ENCODE assay signal across 10 mouse cellular contexts in the genomic region with DNA sequence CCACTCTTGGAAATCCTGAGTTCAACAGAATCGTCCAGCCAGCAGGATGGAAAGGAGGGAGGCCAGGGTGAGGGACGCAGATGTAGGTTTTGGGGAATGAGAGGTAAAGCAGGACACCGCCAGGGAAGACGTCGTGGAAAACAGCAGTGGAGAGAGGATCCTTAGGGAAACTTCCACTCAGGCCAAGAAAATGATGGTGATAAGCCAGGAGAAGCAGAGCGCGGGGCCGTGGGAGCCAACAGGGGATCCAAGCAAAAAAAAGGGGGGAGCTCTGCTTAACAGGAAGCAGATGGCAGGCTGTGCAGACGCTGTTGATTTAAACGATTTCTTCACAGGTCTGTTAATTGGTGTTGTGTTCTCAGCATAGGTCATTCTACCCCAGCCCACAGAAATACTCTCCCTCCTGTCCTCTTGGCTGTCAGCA. TPM values are rescaled to one million over a fixed set of nuclear protein-coding genes. Genes with fewer than 3 reads are reported as not detected.
A peak's percentile ranks its signal among the peaks of the same experiment; 100 is the strongest.
DNase-seq lines count a peak whose midpoint lies in the region; ATAC-seq lines count a peak whose summit lies in the region.
"Had no signal": no experiment of that assay in that cellular context is flagged by ENCODE, and none has a peak within 500 bp of the region (broad histone marks: within the 10 kb centered on the region; RNA-seq: fewer than 3 reads in every experiment).

No protein-coding gene starts in this region.

- peak; percentile 14 for DNase-seq in kidney, postnatal 10 days
- DNase-seq in kidney, postnatal 36 days = no peak
- peak; percentile 37 for DNase-seq in embryonic facial prominence, embryonic 10.5 days (ENCODE audit: low spot score)
- DNase-seq in frontal cortex, postnatal 14 days (ENCODE audit: low spot score in 2 of 2) = no peak
- no peak for DNase-seq in testis, postnatal 14 days (ENCODE audit: low spot score)
- DNase-seq: right cerebral cortex, adult 18-20 months had no signal

- H3K9ac ChIP-seq in forebrain, embryonic 15.5 days (replicated peaks) = no peak overlapping the region
- no peak overlapping the region; the same call in 1 of the 2 replicates for H3K9ac ChIP-seq in limb, embryonic 12.5 days (replicated peaks)

- H3K27me3 ChIP-seq in embryonic facial prominence, embryonic 10.5 days (replicated peaks; ENCODE audit: low read depth, poor library complexity, severe bottlenecking) = no peaks in the 10 kb centered on the region
- H3K27me3 ChIP-seq in forebrain, embryonic 15.5 days = no peaks in the 10 kb centered on the region
- H3K27me3 ChIP-seq in limb, embryonic 12.5 days = no peaks in the 10 kb centered on the region

- 50% methylated on average over 10 of the region's 10 CpGs for WGBS in embryonic facial prominence, embryonic 10.5 days
- WGBS in forebrain, embryonic 15.5 days = 42% methylated on average over 10 of the region's 10 CpGs
- 13% methylated on average over 10 of the region's 10 CpGs for WGBS in limb, embryonic 12.5 days

- no peaks in the 10 kb centered on the region for H3K9me3 ChIP-seq in embryonic facial prominence, embryonic 10.5 days
- no peaks in the 10 kb centered on the region for H3K9me3 ChIP-seq in forebrain, embryonic 15.5 days
- no peaks in the 10 kb centered on the region for H3K9me3 ChIP-seq in limb, embryonic 12.5 days
- H3K9me3 ChIP-seq: G1E had no signal

- H3K36me3 ChIP-seq in embryonic facial prominence, embryonic 10.5 days (replicated peaks) = peaks cover 23% of the 10 kb centered on the region
- peaks cover 13% of the 10 kb centered on the region for H3K36me3 ChIP-seq in forebrain, embryonic 15.5 days
- H3K36me3 ChIP-seq in limb, embryonic 12.5 days = peaks cover 16% of the 10 kb centered on the region

- ATAC-seq in forebrain, embryonic 15.5 days (replicated peaks) = peak; percentile 59
- ATAC-seq in limb, embryonic 12.5 days (ENCODE audit: insufficient number of reproducible peaks, insufficient read depth, low FRiP score, low TSS enrichment, low read depth) = peak; percentile 17; the same call in 1 of the 2 replicates

- peaks cover 44% of the 10 kb centered on the region for H3K4me1 ChIP-seq in embryonic facial prominence, embryonic 10.5 days
- peaks cover 28% of the 10 kb centered on the region for H3K4me1 ChIP-seq in forebrain, embryonic 15.5 days
- peaks cover 30% of the 10 kb centered on the region for H3K4me1 ChIP-seq in limb, embryonic 12.5 days (replicated peaks)

- peak overlapping the region; percentile 72 for H3K27ac ChIP-seq in embryonic facial prominence, embryonic 10.5 days (replicated peaks)
- peak overlapping the region; percentile 42; the same call in 1 of the 2 replicates for H3K27ac ChIP-seq in forebrain, embryonic 15.5 days (replicated peaks)
- peak overlapping the region; percentile 75 for H3K27ac ChIP-seq in limb, embryonic 12.5 days

- no peak overlapping the region for H3K4me2 ChIP-seq in forebrain, embryonic 15.5 days (replicated peaks)
- H3K4me2 ChIP-seq in limb, embryonic 12.5 days = peak overlapping the region; percentile 32; the same call in 1 of the 2 replicates

- no peak overlapping the region for H3K4me3 ChIP-seq in embryonic facial prominence, embryonic 10.5 days
- H3K4me3 ChIP-seq in forebrain, embryonic 15.5 days = no peak overlapping the region
- H3K4me3 ChIP-seq in limb, embryonic 12.5 days (replicated peaks) = no peak overlapping the region

RNA-seq across cellular contexts. Expression of gene Zc2hc1b, which starts 5.0 kb away (rescaled TPM):
- polyA plus RNA-seq in embryonic facial prominence, embryonic 10.5 days (2016; fragmentation: Nextera tagmentation; extraction: Ambion mirVana) = not detected in 2 replicates
- polyA plus RNA-seq in forebrain, embryonic 15.5 days (2015; fragmentation: Nextera tagmentation; extraction: Ambion mirVana) = not detected in 2 replicates
- polyA plus RNA-seq in limb, embryonic 12.5 days (2016; fragmentation: Nextera tagmentation; extraction: Ambion mirVana) = not detected in 2 replicates
- polyA plus RNA-seq: G1E; large intestine, adult 2 months had no signal

RNA-seq across cellular contexts. Expression of gene Ltv1, which starts 20.2 kb away (rescaled TPM):
- polyA plus RNA-seq in embryonic facial prominence, embryonic 10.5 days (2016; fragmentation: Nextera tagmentation; extraction: Ambion mirVana) = 70.9 and 72.0 TPM in 2 replicates
- polyA plus RNA-seq in forebrain, embryonic 15.5 days (2015; fragmentation: Nextera tagmentation; extraction: Ambion mirVana) = 32.6 and 37.8 TPM in 2 replicates
- polyA plus RNA-seq in limb, embryonic 12.5 days (2016; fragmentation: Nextera tagmentation; extraction: Ambion mirVana) = 61.6 and 63.4 TPM in 2 replicates

Comparison
In these comparisons a context has a peak if more than half of its experiments do, and no peak if none do; other contexts are left out.
1. DNase-seq: peak in kidney, postnatal 10 days (single experiment) and embryonic facial prominence, embryonic 10.5 days (single experiment); none in kidney, postnatal 36 days (0 of 2), frontal cortex, postnatal 14 days (0 of 2) and testis, postnatal 14 days (single experiment).
2. Peak in every context shown above with its lines, with median percentiles within 50 percentile points of each other: H3K27ac ChIP-seq.